Mouse (Mus musculus) lung, adult 2 months (tissue): ENCODE measurements around the gene 0610037L13Rik. TPM values are rescaled to one million over a fixed set of nuclear protein-coding genes. Genes with fewer than 3 reads are reported as not detected.

ENCODE experiments used
- DNase-seq: peaks from one replicate; pipeline ENCODE4 v3.0.0; 2022
- H3K4me1 ChIP-seq: fragments of 200-500 bp; 2 replicates; pipeline ENCODE4 v1.6.1; 2011; ENCODE audit warnings: low read length; ENCODE audit not compliant: control insufficient read depth, insufficient read depth
- H3K4me3 ChIP-seq: fragments of 200-500 bp; replicated peaks from 2 replicates; pipeline ENCODE3; 2011; ENCODE audit warnings: low read depth, mild to moderate bottlenecking, control low read depth, low read length; ENCODE audit errors: extremely low read depth
- CTCF ChIP-seq: fragments of 200-500 bp; IDR thresholded peaks from 2 replicates; pipeline ENCODE4 v1.5.1; 2011; ENCODE audit warnings: mild to moderate bottlenecking, low read length, control low read depth; ENCODE audit not compliant: insufficient read depth
- POLR2A ChIP-seq: fragments of 200-500 bp; IDR thresholded peaks from 2 replicates; pipeline ENCODE4 v1.6.1; 2011; ENCODE audit warnings: low read depth, mild to moderate bottlenecking, control low read depth, low read length, borderline replicate concordance; ENCODE audit errors: extremely low read depth
- WGBS: fragments of 180-500 bp; shearing (Covaris S2); methylation state at CpG from one replicate; pipeline ENCODE4 v1.1.7; 2018; 5-methylcytosine and 5-hydroxymethylcytosine counted together
- polyA plus RNA-seq: library from polyadenylated mRNA; depleted of rRNA; stranded (reverse); fragments of >200 nt; gene quantifications from 2 replicates; pipeline ENCODE4 v1.2.3, GENCODE M21; 2012

The 0610037L13Rik gene
- polyA plus RNA-seq, 1 experiment: 40.9 TPM

DNA sequence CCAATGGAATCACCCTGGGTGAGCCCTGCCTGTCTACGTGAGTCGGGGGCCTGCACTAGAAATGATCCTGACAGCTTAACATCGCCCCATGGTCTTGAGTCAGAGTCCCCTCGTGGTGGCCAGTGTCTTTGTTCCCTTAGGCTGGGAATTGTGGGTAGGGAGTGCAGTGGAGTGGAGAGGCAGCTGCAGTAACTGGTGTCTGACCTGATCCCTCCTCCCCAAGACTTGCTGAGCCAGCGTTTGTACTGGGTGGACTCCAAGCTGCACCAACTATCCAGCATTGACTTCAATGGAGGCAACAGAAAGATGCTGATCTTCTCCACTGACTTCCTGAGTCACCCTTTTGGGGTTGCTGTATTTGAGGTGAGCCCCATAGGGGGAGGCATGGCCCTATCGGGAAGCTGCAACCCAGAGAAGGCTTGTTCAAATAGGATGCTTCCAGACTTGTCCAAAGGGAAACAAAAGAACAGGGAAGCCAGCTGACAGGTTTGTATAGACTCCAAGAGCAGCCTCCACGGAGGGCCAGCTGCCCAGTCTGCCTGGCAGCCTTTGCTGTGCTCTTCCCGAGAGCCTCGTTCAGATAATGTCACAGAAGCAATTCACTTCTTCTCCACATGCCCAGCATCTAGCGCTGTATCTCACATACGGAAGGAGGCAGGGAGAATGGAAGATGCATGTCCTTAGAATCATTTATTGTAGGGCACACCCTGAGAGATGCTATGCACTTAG is 32.5 kb upstream of the 0610037L13Rik start:
- no peak for TF ChIP-seq CTCF
- TF ChIP-seq POLR2A: no peak
- Histone ChIP-seq H3K4me1 (no peaks in the 10 kb centered on the region), H3K4me3 (no peak overlapping the region)
- no peak for DNase-seq
- 69% methylated on average over 11 of the region's 11 CpGs for WGBS

GRCm38 (mm10) chr4:107858995-107859394 is 30.6 kb upstream of the 0610037L13Rik start:
- no peak for TF ChIP-seq CTCF
- no peak for TF ChIP-seq POLR2A
- 80% methylated on average over 7 of the region's 7 CpGs for WGBS
- no peak overlapping the region for H3K4me3 ChIP-seq
- no peak for DNase-seq
- H3K4me1 ChIP-seq: no peaks in the 10 kb centered on the region

DNA sequence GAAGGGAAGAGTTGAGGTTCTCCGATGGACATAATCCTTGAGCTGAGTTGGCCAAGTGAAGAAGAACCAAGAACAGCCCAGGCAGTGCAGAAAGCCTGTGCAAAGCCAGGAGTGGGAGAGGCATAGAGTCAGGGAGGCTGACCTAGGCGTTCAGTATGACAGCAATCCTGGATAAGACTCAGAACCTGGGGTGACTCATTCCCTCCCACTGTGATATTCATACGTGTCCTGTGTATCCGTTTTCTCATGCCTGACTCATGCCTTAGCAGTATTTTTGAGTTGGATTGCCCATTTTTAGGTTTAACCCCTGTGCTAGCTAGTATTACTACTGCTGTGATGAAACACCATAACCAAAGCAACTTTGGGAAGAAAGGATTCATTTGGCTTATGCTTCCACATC is 24.7 kb upstream of the 0610037L13Rik start:
- Histone ChIP-seq H3K4me3 (no peak overlapping the region), H3K4me1 (no peaks in the 10 kb centered on the region)
- no peak for TF ChIP-seq CTCF
- TF ChIP-seq POLR2A: no peak
- no peak for DNase-seq
- WGBS: 75% methylated on average over 4 of the region's 4 CpGs

- Histone ChIP-seq H3K4me3 (peak within 1 kb of the TSS; percentile 75), H3K4me1 (peaks cover 6% of the 10 kb centered on the region)
- peak; percentile 98; the same call in 1 of the 2 replicates for TF ChIP-seq POLR2A
- TF ChIP-seq CTCF: no peak
- peak; percentile 96 for DNase-seq
- WGBS: 2% methylated on average over 48 of the region's 48 CpGs
Measured at GRCm38 (mm10) chr4:107879254-107880050, 10.2 kb upstream of the 0610037L13Rik start, which contains the start of gene Magoh. Gene Magoh (plus strand): TSS chr4:107879755.

DNA sequence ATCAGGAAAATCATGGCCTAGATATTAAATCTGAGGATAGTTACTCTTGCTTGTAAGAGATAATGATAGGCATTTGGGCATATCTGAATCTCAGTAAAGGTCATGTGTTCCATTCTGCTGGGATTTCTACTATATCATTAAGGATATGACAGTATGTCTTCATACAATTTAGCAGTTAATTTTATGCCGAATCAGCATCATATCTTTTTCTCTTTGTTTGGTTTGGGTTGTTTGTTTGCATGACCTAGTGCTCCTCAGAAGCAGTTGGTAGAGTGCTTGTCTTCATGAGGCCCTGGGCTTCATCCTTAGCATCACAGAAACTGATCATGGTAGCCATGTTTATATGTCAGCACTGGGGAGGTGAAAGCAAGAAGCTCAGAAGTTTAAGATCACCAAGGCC is 8.0 kb upstream of the 0610037L13Rik start:
- 95% methylated on average over 1 of the region's 1 CpGs for WGBS
- peaks cover 6% of the 10 kb centered on the region for H3K4me1 ChIP-seq
- H3K4me3 ChIP-seq: no peak overlapping the region
- no peak for DNase-seq
- TF ChIP-seq POLR2A (no peak), CTCF (no peak)

- no peak for DNase-seq
- 81% methylated on average over 7 of the region's 7 CpGs for WGBS
- Histone ChIP-seq H3K4me1 (peaks cover 3% of the 10 kb centered on the region), H3K4me3 (no peak overlapping the region)
- TF ChIP-seq POLR2A (no peak), CTCF (no peak)
Measured at GRCm38 (mm10) chr4:107886371-107886770, 3.2 kb upstream of the 0610037L13Rik start.

DNA sequence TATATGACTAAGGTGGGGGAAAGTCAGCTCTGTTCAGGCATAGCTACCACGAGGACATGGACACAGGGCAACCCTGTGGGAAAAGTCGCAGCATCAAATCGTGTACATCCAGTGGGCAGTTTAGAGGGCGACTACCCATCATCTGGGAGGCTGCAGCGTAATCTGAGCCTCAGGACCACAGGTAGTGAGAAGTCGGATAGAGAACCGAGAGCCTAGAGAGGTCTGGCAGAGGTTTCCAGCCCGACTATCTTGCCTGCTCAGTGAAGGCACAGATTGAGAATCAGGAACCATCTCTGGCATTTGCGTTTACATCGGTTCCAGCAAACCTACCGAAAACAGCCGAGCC is 255 bp upstream of the 0610037L13Rik start:
- TF ChIP-seq CTCF: no peak
- TF ChIP-seq POLR2A: no peak
- DNase-seq: no peak
- Histone ChIP-seq H3K4me3 (peak overlapping the region; percentile 85), H3K4me1 (peaks cover 3% of the 10 kb centered on the region)
- under 1% methylated on average over 12 of the region's 12 CpGs for WGBS

DNA sequence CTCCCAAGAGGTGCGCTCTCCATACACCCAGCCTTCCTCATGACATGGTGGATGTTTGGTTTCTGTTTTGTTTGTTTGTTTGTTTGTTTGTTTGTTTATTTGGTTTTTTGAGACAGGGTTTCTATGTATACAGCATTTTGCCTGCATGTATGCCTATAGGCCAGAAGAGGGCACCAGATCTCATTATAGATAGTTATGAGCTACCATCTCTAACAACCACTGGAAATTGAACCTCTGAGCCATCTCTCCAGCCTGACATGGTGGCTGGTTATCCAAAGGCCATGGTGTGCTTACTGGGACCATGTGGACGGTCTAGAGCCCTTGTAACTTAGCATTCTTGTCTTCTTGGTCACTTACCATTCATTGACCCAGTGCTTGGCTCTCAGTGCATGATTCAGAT is 3.0 kb downstream of the 0610037L13Rik start:
- H3K4me1 ChIP-seq: peaks cover 3% of the 10 kb centered on the region
- DNase-seq: no peak
- no peak overlapping the region for H3K4me3 ChIP-seq
- 79% methylated on average over 2 of the region's 2 CpGs for WGBS
- TF ChIP-seq POLR2A (no peak), CTCF (0 out of 2 replicates have a peak, but pooled peaks have one; percentile 22)

DNA sequence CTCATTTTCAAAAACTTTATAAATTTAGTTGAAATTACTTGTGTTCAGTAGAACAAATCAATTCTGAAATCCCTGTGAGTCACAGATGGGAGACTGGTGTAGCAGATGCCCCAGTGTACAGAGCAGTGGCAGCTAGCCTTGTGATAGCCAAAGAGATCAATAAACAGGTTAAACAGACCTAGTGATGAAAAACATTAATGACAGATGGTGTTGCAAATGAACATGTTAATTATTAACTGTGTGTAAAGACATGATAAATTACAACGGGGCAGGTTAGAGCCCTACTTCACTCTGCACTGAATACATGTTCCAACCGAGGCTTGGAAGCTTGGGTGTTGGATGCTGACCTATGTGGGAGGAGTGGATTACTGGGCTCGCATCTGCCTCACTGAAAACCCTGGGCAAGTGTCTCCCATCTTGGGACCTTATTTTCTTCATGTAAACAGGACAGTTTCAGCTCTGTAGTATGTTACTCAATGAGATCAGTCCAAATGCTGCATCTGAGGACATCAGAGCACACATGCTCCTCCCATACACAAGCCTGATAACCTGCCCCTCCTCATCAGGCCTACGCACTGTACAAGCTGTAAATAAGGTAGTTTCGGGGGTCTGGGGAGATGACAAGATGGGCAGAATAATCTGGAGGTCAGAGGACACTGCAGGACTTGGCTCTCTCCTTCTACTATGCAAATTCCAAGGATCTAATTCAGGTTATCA is 9.8 kb downstream of the 0610037L13Rik start:
- Histone ChIP-seq H3K4me1 (no peaks in the 10 kb centered on the region), H3K4me3 (no peak overlapping the region)
- DNase-seq: no peak
- no peak for TF ChIP-seq CTCF
- no peak for TF ChIP-seq POLR2A
- 80% methylated on average over 5 of the region's 5 CpGs for WGBS
